Mouse (Mus musculus) liver, postnatal 0 days (tissue): ENCODE data around the gene Spn.

ENCODE experiments used
- CTCF ChIP-seq: sonication (generic); IDR thresholded peaks from 2 replicates; pipeline ENCODE4 v1.5.1; 2016; ENCODE audit warnings: antibody characterized with exemption, low read depth
- EP300 ChIP-seq: IDR thresholded peaks from 2 replicates; pipeline ENCODE4 v1.6.1; 2016; ENCODE audit warnings: antibody characterized with exemption, low read depth, mild to moderate bottlenecking

GRCm38 (mm10) chr7:127139562-127139961 is 1.9 kb upstream of the Spn start:
- no peak for TF ChIP-seq CTCF
- TF ChIP-seq EP300, result no peak
